Mouse (Mus musculus): ENCODE measurements around the gene Fbxl15.

GRCm38 (mm10) chr19:46324366-46324765 lies 3.6 kb upstream of the Fbxl15 start:
- TF ChIP-seq CTCF (IDR thresholded peaks at IDR 0.05; ENCODE audit: insufficient read depth, low read depth, low read length) = no peak
- no peak for TF ChIP-seq POLR2A (IDR thresholded peaks at IDR 0.05; ENCODE audit: insufficient read depth, low read depth, low read length)

Measured in olfactory bulb, adult 2 months (tissue).